ENCODE assay signal across 9 mouse cellular contexts in genomic region chr12:112542920-112543300, GRCm38 (mm10). TPM values are rescaled to one million over a fixed set of nuclear protein-coding genes. Genes with fewer than 3 reads are reported as not detected.
DNase-seq lines count a peak whose midpoint lies in the region; ATAC-seq and TF ChIP-seq lines count a peak whose summit lies in the region.
"Had no signal": no experiment of that assay in that cellular context is flagged by ENCODE, and none has a peak within 500 bp of the region (broad histone marks: within the 10 kb centered on the region; RNA-seq: fewer than 3 reads in every experiment).

No protein-coding gene starts in this region.

- TF ChIP-seq CTCF in MEL (IDR thresholded peaks at IDR 0.05 in 2 of 3, conservative IDR thresholded peaks at IDR 0.05 in 1 of 3; ENCODE audit: control insufficient read depth in 1 of 3, insufficient read depth in 1 of 3, low read depth in 2 of 3, low read length in 3 of 3, poor library complexity in 1 of 3, severe bottlenecking in 1 of 3): peak; percentile 96 to 99 (median 99)
- peak; percentile 93 for TF ChIP-seq CTCF in cerebellum, adult 2 months (IDR thresholded peaks at IDR 0.05; ENCODE audit: borderline replicate concordance, insufficient read depth, low read depth, low read length)
- TF ChIP-seq CTCF in thymus, adult 2 months (IDR thresholded peaks at IDR 0.05; ENCODE audit: borderline replicate concordance, control insufficient read depth, extremely low read depth, insufficient read depth, low read length, poor library complexity): peak; percentile 95

- no peak overlapping the region for H3K4me3 ChIP-seq in MEL (ENCODE audit: control insufficient read depth in 1 of 2, insufficient read depth in 1 of 2, low read depth in 2 of 2, low read length in 2 of 2)
- H3K4me3 ChIP-seq in cerebellum, adult 2 months (replicated peaks; ENCODE audit: insufficient read depth, low read depth, low read length): no peak overlapping the region
- H3K4me3 ChIP-seq in hindbrain, embryonic 10.5 days: no peak overlapping the region
- H3K4me3 ChIP-seq in lung, embryonic 15.5 days: no peak overlapping the region
- H3K4me3 ChIP-seq in thymus, adult 2 months (ENCODE audit: control insufficient read depth, insufficient read depth, low read length): no peak overlapping the region
- H3K4me3 ChIP-seq: liver, embryonic 15.5 days had no signal

- H3K79me2 ChIP-seq in MEL (ENCODE audit: control insufficient read depth, insufficient read depth, low read length, poor library complexity): no peaks in the 10 kb centered on the region

- H3K27me3 ChIP-seq in MEL (ENCODE audit: control insufficient read depth in 1 of 2, insufficient read depth in 2 of 2, low read length in 2 of 2): no peaks in the 10 kb centered on the region
- H3K27me3 ChIP-seq in cerebellum, adult 2 months (ENCODE audit: control insufficient read depth, insufficient read depth, low read length): no peaks in the 10 kb centered on the region
- H3K27me3 ChIP-seq in hindbrain, embryonic 10.5 days (ENCODE audit: insufficient read depth, poor library complexity, severe bottlenecking): peaks cover 47% of the 10 kb centered on the region
- H3K27me3 ChIP-seq in lung, embryonic 15.5 days: no peaks in the 10 kb centered on the region
- H3K27me3 ChIP-seq in thymus, adult 2 months (ENCODE audit: control insufficient read depth, insufficient read depth, low read length): no peaks in the 10 kb centered on the region
- H3K27me3 ChIP-seq: liver, embryonic 15.5 days had no signal

- no peak overlapping the region for H3K9ac ChIP-seq in MEL (ENCODE audit: control insufficient read depth, low read depth, low read length, poor library complexity, severe bottlenecking)
- no peak overlapping the region for H3K9ac ChIP-seq in lung, embryonic 15.5 days
- H3K9ac ChIP-seq: liver, embryonic 15.5 days had no signal

- no peaks in the 10 kb centered on the region for H3K36me3 ChIP-seq in MEL (ENCODE audit: control insufficient read depth in 1 of 2, insufficient read depth in 2 of 2, low read length in 2 of 2)
- H3K36me3 ChIP-seq in hindbrain, embryonic 10.5 days: no peaks in the 10 kb centered on the region
- H3K36me3 ChIP-seq in lung, embryonic 15.5 days: no peaks in the 10 kb centered on the region
- H3K36me3 ChIP-seq in thymus, adult 2 months (ENCODE audit: control insufficient read depth, insufficient read depth, low read length): no peaks in the 10 kb centered on the region
- H3K36me3 ChIP-seq: liver, embryonic 15.5 days had no signal

- H3K4me2 ChIP-seq in lung, embryonic 15.5 days: no peak overlapping the region
- H3K4me2 ChIP-seq: liver, embryonic 15.5 days had no signal

- no peaks in the 10 kb centered on the region for H3K9me3 ChIP-seq in MEL (replicated peaks; ENCODE audit: insufficient read depth, low read length)
- H3K9me3 ChIP-seq in hindbrain, embryonic 10.5 days: no peaks in the 10 kb centered on the region
- no peaks in the 10 kb centered on the region for H3K9me3 ChIP-seq in lung, embryonic 15.5 days
- H3K9me3 ChIP-seq: liver, embryonic 15.5 days had no signal

- TF ChIP-seq POLR2A in MEL (IDR thresholded peaks at IDR 0.05; ENCODE audit: control insufficient read depth in 1 of 2, insufficient read depth in 1 of 2, low read depth in 1 of 2, low read length in 2 of 2, poor library complexity in 1 of 2): no peak
- no peak for TF ChIP-seq POLR2A in cerebellum, adult 2 months (IDR thresholded peaks at IDR 0.05; ENCODE audit: borderline replicate concordance, insufficient read depth, low read length)
- no peak for TF ChIP-seq POLR2A in thymus, adult 2 months (IDR thresholded peaks at IDR 0.05; ENCODE audit: control insufficient read depth, extremely low read depth, insufficient read depth, low read length, poor library complexity)

- peak; percentile 85 for DNase-seq in MEL (ENCODE audit: low read depth, low spot score)
- DNase-seq in cerebellum, adult 2 months: peak; percentile 73 to 84
- DNase-seq in hindbrain, embryonic 10.5 days (ENCODE audit: low spot score): peak; percentile 93
- peak; percentile 81 to 92 for DNase-seq in layer of hippocampus, adult 8-10 months (ENCODE audit: low spot score in 2 of 2)
- DNase-seq in ovary, postnatal 10 days (ENCODE audit: low spot score): peak; percentile 69
- DNase-seq in thymus, adult 2 months: peak; percentile 75

- H3K4me1 ChIP-seq in MEL (ENCODE audit: control insufficient read depth in 1 of 2, insufficient read depth in 2 of 2, low read length in 2 of 2): no peaks in the 10 kb centered on the region
- no peaks in the 10 kb centered on the region for H3K4me1 ChIP-seq in cerebellum, adult 2 months (ENCODE audit: control insufficient read depth, insufficient read depth, low read length)
- H3K4me1 ChIP-seq in hindbrain, embryonic 10.5 days (replicated peaks): peaks cover 64% of the 10 kb centered on the region
- H3K4me1 ChIP-seq in lung, embryonic 15.5 days: no peaks in the 10 kb centered on the region
- H3K4me1 ChIP-seq in thymus, adult 2 months (replicated peaks; ENCODE audit: control insufficient read depth, insufficient read depth, low read length): no peaks in the 10 kb centered on the region
- H3K4me1 ChIP-seq: liver, embryonic 15.5 days had no signal

- no peak for TF ChIP-seq EP300 in MEL (IDR thresholded peaks at IDR 0.05; ENCODE audit: low read depth in 1 of 2, low read length in 2 of 2)

- WGBS in cerebellum, adult 2 months: 5% methylated on average over 11 of the region's 11 CpGs
- WGBS in hindbrain, embryonic 10.5 days: 9% methylated on average over 11 of the region's 11 CpGs
- 9% methylated on average over 11 of the region's 11 CpGs for WGBS in lung, embryonic 15.5 days
- WGBS in thymus, adult 2 months: 18% methylated on average over 11 of the region's 11 CpGs

- ATAC-seq in frontal cortex, adult (ENCODE audit: low TSS enrichment): peak; percentile 88
- ATAC-seq in lung, embryonic 15.5 days (ENCODE audit: borderline replicate concordance, extremely low read depth, low FRiP score, low TSS enrichment): peak; percentile 35; the same call in 1 of the 2 replicates

- TF ChIP-seq RAD21 in MEL (IDR thresholded peaks at IDR 0.05; ENCODE audit: low read depth, low read length): no peak; the same call in none of the 2 replicates

- H3K27ac ChIP-seq in MEL (ENCODE audit: control insufficient read depth, low read depth, low read length): no peak overlapping the region
- H3K27ac ChIP-seq in cerebellum, adult 2 months (ENCODE audit: insufficient read depth, low read length): no peak overlapping the region
- H3K27ac ChIP-seq in hindbrain, embryonic 10.5 days: peak overlapping the region; percentile 84
- H3K27ac ChIP-seq in lung, embryonic 15.5 days: no peak overlapping the region
- no peak overlapping the region for H3K27ac ChIP-seq in thymus, adult 2 months (ENCODE audit: control insufficient read depth, insufficient read depth, low read length)
- H3K27ac ChIP-seq: liver, embryonic 15.5 days had no signal

TF ChIP-seq in MEL, 35 proteins besides CTCF, POLR2A, EP300 and RAD21:
- TF ChIP-seq JUND (IDR thresholded peaks at IDR 0.05; ENCODE audit: low read depth, low read length) (no peak), ZC3H11A (IDR thresholded peaks at IDR 0.05; ENCODE audit: low read depth, low read length) (peak; percentile 86), SMC3 (IDR thresholded peaks at IDR 0.05; ENCODE audit: low read depth, low read length) (peak; percentile 91)

RNA-seq across cellular contexts. Expression of gene Tmem179, which starts 26.4 kb away (rescaled TPM):
- total RNA-seq in MEL (2012; rRNA removed): 0.08 TPM in 1 of 2 replicates, not detected in the other
- polyA plus RNA-seq in MEL (2012; ENCODE audit: insufficient read depth in 1 of 2, insufficient read length in 2 of 2, low read depth in 1 of 2, low replicate concordance in 2 of 2, missing spikeins in 1 of 2): under 1 TPM in 1 of 2 experiments, not detected in 1; 0.10 TPM
- polyA plus RNA-seq in cerebellum, adult 2 months (2012; rRNA removed): 51.7 and 71.0 TPM in 2 replicates
- 2.9 and 7.2 TPM in 2 replicates for polyA plus RNA-seq in hindbrain, embryonic 10.5 days (2016; fragmentation: Nextera tagmentation; extraction: Ambion mirVana)
- total RNA-seq in layer of hippocampus, adult 8-10 months (2022): 100 to 1,000 TPM; 118 to 128 (median 123) TPM
- polyA plus RNA-seq in lung, embryonic 15.5 days (2015; fragmentation: Nextera tagmentation; extraction: Ambion mirVana): 0.15 and 0.45 TPM in 2 replicates
- polyA plus RNA-seq in thymus, adult 2 months (2012; rRNA removed): 0.04 and 0.05 TPM in 2 replicates

RNA-seq across cellular contexts. Expression of gene Inf2, which starts 45.7 kb away (rescaled TPM):
- total RNA-seq in MEL (2012; rRNA removed): 23.2 and 26.1 TPM in 2 replicates
- polyA plus RNA-seq in MEL (2012; ENCODE audit: insufficient read depth in 1 of 2, insufficient read length in 2 of 2, low read depth in 1 of 2, low replicate concordance in 2 of 2, missing spikeins in 1 of 2): 100 to 1,000 TPM in 1 of 2 experiments, 10 to 100 TPM in 1; 55.7 to 122 TPM
- 34.9 and 41.8 TPM in 2 replicates for polyA plus RNA-seq in cerebellum, adult 2 months (2012; rRNA removed)
- 1.5 and 1.8 TPM in 2 replicates for polyA plus RNA-seq in hindbrain, embryonic 10.5 days (2016; fragmentation: Nextera tagmentation; extraction: Ambion mirVana)
- 100 to 1,000 TPM; 111 to 121 (median 115) TPM for total RNA-seq in layer of hippocampus, adult 8-10 months (2022)
- 3.7 and 4.3 TPM in 2 replicates for polyA plus RNA-seq in lung, embryonic 15.5 days (2015; fragmentation: Nextera tagmentation; extraction: Ambion mirVana)
- 26.3 and 26.8 TPM in 2 replicates for polyA plus RNA-seq in thymus, adult 2 months (2012; rRNA removed)

RNA-seq across cellular contexts. Expression of gene A530016L24Rik, which starts 53.7 kb away (rescaled TPM):
- total RNA-seq in MEL (2012; rRNA removed): not detected in 2 replicates
- polyA plus RNA-seq in MEL (2012; ENCODE audit: insufficient read depth in 1 of 2, insufficient read length in 2 of 2, low read depth in 1 of 2, low replicate concordance in 2 of 2, missing spikeins in 1 of 2): not detected
- 0.08 TPM in 1 of 2 replicates, not detected in the other for polyA plus RNA-seq in cerebellum, adult 2 months (2012; rRNA removed)
- polyA plus RNA-seq in hindbrain, embryonic 10.5 days (2016; fragmentation: Nextera tagmentation; extraction: Ambion mirVana): not detected in 2 replicates
- total RNA-seq in layer of hippocampus, adult 8-10 months (2022): under 1 TPM in 2 of 4 experiments, not detected in 2; 0.16 to 0.36 TPM
- polyA plus RNA-seq in lung, embryonic 15.5 days (2015; fragmentation: Nextera tagmentation; extraction: Ambion mirVana): 0.11 and 0.24 TPM in 2 replicates
- 13.6 and 14.5 TPM in 2 replicates for polyA plus RNA-seq in thymus, adult 2 months (2012; rRNA removed)
- polyA plus RNA-seq: liver, embryonic 15.5 days had no signal

Comparison
In these comparisons a context has a peak if more than half of its experiments do, and no peak if none do; other contexts are left out.
1. RNA of gene A530016L24Rik, which starts 53.7 kb away (polyA plus RNA-seq): 13.6 to 14.5 TPM in thymus, adult 2 months; 0.11 to 0.24 TPM in lung, embryonic 15.5 days, 0.08 TPM in cerebellum, adult 2 months, not detected in MEL and not detected in hindbrain, embryonic 10.5 days; every median in the first group is over 10 times any median in the second.
2. Peak in every context shown above with its lines, with median percentiles within 50 percentile points of each other: DNase-seq and CTCF ChIP-seq.